Mouse (Mus musculus) hindbrain, postnatal 0 days (tissue): Measurements from ENCODE around the gene Kat6b. TPM values are rescaled to one million over a fixed set of nuclear protein-coding genes. Genes with fewer than 3 reads are reported as not detected.
A peak's percentile ranks its signal among the peaks of the same experiment; 100 is the strongest.

Experiments
- ATAC-seq: fragments of 200-750 bp; cut with Nextera tagmentation; 2 replicates; pipeline ENCODE4 v1.8.0; 2017; ENCODE audit warnings: mild to moderate bottlenecking, moderate TSS enrichment, moderate library complexity
- DNase-seq: peaks from one replicate; pipeline ENCODE4 v3.0.0-alpha.2; 2015; ENCODE audit warnings: low spot score
- H3K27ac ChIP-seq: fragments of 300-500 bp; sonication (generic); 2 replicates; pipeline ENCODE4 v1.5.1; 2014; ENCODE audit warnings: mild to moderate bottlenecking
- H3K27me3 ChIP-seq: fragments of 300-500 bp; sonication (generic); 2 replicates; pipeline ENCODE4 v1.6.1; 2014; ENCODE audit warnings: low read length, mixed read lengths; ENCODE audit not compliant: insufficient read depth
- H3K36me3 ChIP-seq: fragments of 300-500 bp; sonication (generic); 2 replicates; pipeline ENCODE4 v1.6.1; 2014; ENCODE audit warnings: low read length, mixed read lengths; ENCODE audit not compliant: insufficient read depth
- H3K4me1 ChIP-seq: fragments of 300-500 bp; sonication (generic); 2 replicates; pipeline ENCODE4 v1.6.1; 2014; ENCODE audit warnings: antibody characterized with exemption, low read length, mixed read lengths; ENCODE audit not compliant: insufficient read depth
- H3K4me2 ChIP-seq: fragments of 300-500 bp; sonication (generic); 2 replicates; pipeline ENCODE4 v1.6.1; 2014; ENCODE audit warnings: low read depth, mild to moderate bottlenecking, low read length, moderate library complexity, mixed read lengths
- H3K4me3 ChIP-seq: fragments of 300-500 bp; sonication (generic); 2 replicates; pipeline ENCODE4 v1.5.1; 2014; ENCODE audit warnings: low read length
- H3K9ac ChIP-seq: fragments of 300-500 bp; sonication (generic); replicated peaks from 2 replicates; pipeline ENCODE4 v1.6.1; 2014; ENCODE audit warnings: mild to moderate bottlenecking, low read length, moderate library complexity, mixed read lengths
- H3K9me3 ChIP-seq: fragments of 300-500 bp; sonication (generic); 2 replicates; pipeline ENCODE4 v1.6.1; 2016; ENCODE audit warnings: low read length, mixed read lengths
- CTCF ChIP-seq: IDR thresholded peaks from 2 replicates; pipeline ENCODE4 v1.5.1; 2016; ENCODE audit warnings: antibody characterized with exemption, control low read depth, low read depth
- WGBS: fragments of 180-500 bp; shearing (Covaris S2); extraction: QIAGEN DNeasy Blood & Tissue Kit; methylation state at CpG from one replicate; pipeline ENCODE4 v1.1.7; 2014; 5-methylcytosine and 5-hydroxymethylcytosine counted together
- polyA plus RNA-seq: library from polyadenylated mRNA; unstranded; fragments of >200 nt; fragmentation: Nextera tagmentation; extraction: Ambion mirVana; gene quantifications from 2 replicates; pipeline ENCODE4 v1.2.1, GENCODE M21; 2015
- total RNA-seq: library from RNA; depleted of rRNA; stranded (reverse); fragments of >200 nt; gene quantifications from 2 replicates; pipeline ENCODE4 v1.2.3, GENCODE M21; 2014

Gene Kat6b
- total and polyA plus RNA-seq, 2 experiments from 2014 or later, result 15.2 to 33.0 TPM

GRCm38 (mm10) chr14:21582301-21582700 lies 101.1 kb downstream of the Kat6b start:
- WGBS, result 86% methylated on average over 3 of the region's 3 CpGs
- no peaks in the 10 kb centered on the region for H3K27me3 ChIP-seq

GRCm38 (mm10) chr14:21583051-21583450 lies 101.8 kb downstream of the Kat6b start:
- ATAC-seq (peak; percentile 53; the same call in 1 of the 2 replicates), DNase-seq (no peak)
- Histone ChIP-seq H3K4me2 (no peak overlapping the region), H3K4me3 (no peak overlapping the region), H3K36me3 (no peaks in the 10 kb centered on the region), H3K9me3 (no peaks in the 10 kb centered on the region), H3K27me3 (no peaks in the 10 kb centered on the region), H3K27ac (no peak overlapping the region), H3K4me1 (peaks cover 12% of the 10 kb centered on the region), H3K9ac (no peak overlapping the region)
- no peak for TF ChIP-seq CTCF
- WGBS, result 61% methylated on average over 6 of the region's 6 CpGs

More at GRCm38 (mm10) chr14:21582301-21582700, 101.1 kb downstream of the Kat6b start:
- no peak overlapping the region for H3K27ac ChIP-seq
- DNase-seq (no peak), ATAC-seq (no peak)
- H3K4me2 ChIP-seq, result no peak overlapping the region
- no peaks in the 10 kb centered on the region for H3K36me3 ChIP-seq
- H3K9me3 ChIP-seq, result no peaks in the 10 kb centered on the region
- TF ChIP-seq CTCF, result no peak
- peaks cover 12% of the 10 kb centered on the region for H3K4me1 ChIP-seq
- no peak overlapping the region for H3K9ac ChIP-seq
- H3K4me3 ChIP-seq, result no peak overlapping the region

GRCm38 (mm10) chr14:21583868-21584267 lies 102.6 kb downstream of the Kat6b start:
- DNase-seq, result no peak
- Histone ChIP-seq H3K4me1 (peaks cover 12% of the 10 kb centered on the region), H3K4me3 (no peak overlapping the region), H3K36me3 (no peaks in the 10 kb centered on the region), H3K4me2 (no peak overlapping the region), H3K27me3 (no peaks in the 10 kb centered on the region), H3K9ac (no peak overlapping the region), H3K9me3 (no peaks in the 10 kb centered on the region), H3K27ac (no peak overlapping the region)
- ATAC-seq, result no peak
- 67% methylated on average over 5 of the region's 5 CpGs for WGBS
- TF ChIP-seq CTCF, result no peak

- peak; percentile 29; the same call in 1 of the 2 replicates for ATAC-seq
- H3K9ac ChIP-seq, result no peak overlapping the region
- 9% methylated on average over 6 of the region's 6 CpGs for WGBS
- H3K36me3 ChIP-seq, result no peaks in the 10 kb centered on the region
- DNase-seq, result peak; percentile 55
- H3K4me2 ChIP-seq, result no peak overlapping the region
- no peaks in the 10 kb centered on the region for H3K9me3 ChIP-seq
- no peaks in the 10 kb centered on the region for H3K27me3 ChIP-seq
- peaks cover 12% of the 10 kb centered on the region for H3K4me1 ChIP-seq
- no peak overlapping the region for H3K4me3 ChIP-seq
- TF ChIP-seq CTCF, result peak; percentile 51
- no peak overlapping the region for H3K27ac ChIP-seq
Measured at GRCm38 (mm10) chr14:21584468-21585135, 103.4 kb downstream of the Kat6b start.

GRCm38 (mm10) chr14:21585491-21586251 lies 104.4 kb downstream of the Kat6b start:
- WGBS, result 57% methylated on average over 8 of the region's 8 CpGs
- peaks cover 12% of the 10 kb centered on the region for H3K4me1 ChIP-seq
- no peak for DNase-seq
- no peak for ATAC-seq
- no peaks in the 10 kb centered on the region for H3K27me3 ChIP-seq
- H3K4me2 ChIP-seq, result no peak overlapping the region
- H3K36me3 ChIP-seq, result no peaks in the 10 kb centered on the region
- no peak for TF ChIP-seq CTCF
- H3K9me3 ChIP-seq, result no peaks in the 10 kb centered on the region
- H3K4me3 ChIP-seq, result no peak overlapping the region
- no peak overlapping the region for H3K27ac ChIP-seq
- no peak overlapping the region for H3K9ac ChIP-seq

DNA sequence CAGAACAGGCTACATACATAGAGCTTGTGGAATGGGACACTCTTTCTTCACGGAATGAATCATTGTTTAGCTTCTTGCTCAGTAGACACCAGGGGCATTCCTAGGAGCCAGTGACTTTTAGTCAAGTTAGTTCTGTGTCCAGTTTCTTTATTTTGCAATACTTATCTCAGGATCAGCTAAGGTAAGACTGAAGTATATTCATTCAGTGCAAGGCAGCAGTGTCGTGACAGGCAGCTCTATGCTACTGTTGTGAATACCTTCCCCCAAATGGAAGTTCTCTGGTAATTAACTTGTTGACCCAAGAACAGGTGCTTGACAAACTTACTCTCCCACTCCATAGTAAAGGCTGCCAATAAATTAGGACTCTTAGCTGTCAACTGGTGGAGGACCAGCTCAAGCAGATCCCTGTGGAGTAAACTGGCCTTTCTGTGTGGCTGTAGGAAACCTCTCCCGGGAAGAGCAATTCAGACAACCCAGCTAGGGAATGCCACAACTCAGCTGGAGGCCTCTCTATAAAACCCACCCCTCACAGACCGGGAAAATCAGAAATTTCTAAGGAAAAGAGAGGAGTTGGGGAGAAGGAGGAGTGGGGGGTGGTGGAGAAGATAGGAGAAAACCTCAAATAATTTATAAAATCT lies 105.4 kb downstream of the Kat6b start:
- no peak overlapping the region for H3K4me3 ChIP-seq
- H3K4me2 ChIP-seq, result no peak overlapping the region
- no peak for DNase-seq
- no peak for ATAC-seq
- H3K9ac ChIP-seq, result no peak overlapping the region
- 0 out of 2 replicates have a peak overlapping the region, but pooled peaks have one; percentile 26 for H3K27ac ChIP-seq
- no peaks in the 10 kb centered on the region for H3K9me3 ChIP-seq
- no peaks in the 10 kb centered on the region for H3K36me3 ChIP-seq
- 19% methylated on average over 4 of the region's 4 CpGs for WGBS
- H3K4me1 ChIP-seq, result peaks cover 12% of the 10 kb centered on the region
- H3K27me3 ChIP-seq, result no peaks in the 10 kb centered on the region
- no peak for TF ChIP-seq CTCF
